Mouse (Mus musculus): Measurements from ENCODE around the gene Syt15. TPM values are rescaled to one million over a fixed set of nuclear protein-coding genes. Genes with fewer than 3 reads are reported as not detected.

Gene Syt15
- polyA plus RNA-seq (2012) = not detected in 2 replicates

DNA sequence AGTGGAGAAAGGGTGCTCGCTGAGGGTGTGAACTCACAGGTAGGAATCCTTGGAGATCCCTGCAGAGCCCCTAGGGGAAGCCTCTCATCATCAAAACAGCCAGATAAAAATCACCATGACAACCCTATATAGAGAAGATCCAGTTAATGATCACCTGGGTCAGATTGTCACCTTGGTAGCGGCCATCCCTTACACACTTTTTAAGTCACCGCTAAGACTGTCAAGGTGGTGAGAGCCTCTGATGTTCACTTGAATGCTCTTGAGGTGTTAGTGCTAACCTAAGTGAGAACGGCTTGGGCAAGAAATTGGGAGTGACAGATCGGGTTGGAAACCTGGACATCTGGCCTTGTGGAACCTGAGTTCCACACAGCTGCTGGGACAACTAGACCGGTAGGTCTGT is at the start of gene Syt15:
TSS of gene Syt15 (plus strand) at position 301 of the 400 bp plus-strand sequence.
- no peak for TF ChIP-seq GATA1 (IDR thresholded peaks at IDR 0.05; ENCODE audit: low read length)

DNA sequence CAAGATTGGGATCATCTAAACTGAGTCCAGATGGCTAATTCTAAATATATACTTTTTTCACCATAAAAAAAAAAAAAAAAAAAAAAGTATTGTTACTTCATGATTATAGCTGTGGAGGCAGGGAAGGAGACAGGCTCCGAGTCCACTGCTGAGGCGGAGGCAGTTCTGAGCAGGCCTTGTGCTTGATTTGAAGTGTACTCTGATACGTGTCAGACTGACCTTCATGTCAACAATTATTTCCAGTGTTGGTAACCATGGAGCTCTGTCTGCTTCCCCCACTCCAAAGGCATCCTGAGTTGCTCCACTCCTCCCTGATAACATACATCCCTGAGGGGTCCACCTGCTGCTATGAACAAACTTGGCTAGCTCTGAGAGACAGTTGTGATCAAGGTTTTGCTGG is 48.3 kb upstream of the Syt15 start:
- no peak for TF ChIP-seq GATA1 (IDR thresholded peaks at IDR 0.05; ENCODE audit: low read length)

DNA sequence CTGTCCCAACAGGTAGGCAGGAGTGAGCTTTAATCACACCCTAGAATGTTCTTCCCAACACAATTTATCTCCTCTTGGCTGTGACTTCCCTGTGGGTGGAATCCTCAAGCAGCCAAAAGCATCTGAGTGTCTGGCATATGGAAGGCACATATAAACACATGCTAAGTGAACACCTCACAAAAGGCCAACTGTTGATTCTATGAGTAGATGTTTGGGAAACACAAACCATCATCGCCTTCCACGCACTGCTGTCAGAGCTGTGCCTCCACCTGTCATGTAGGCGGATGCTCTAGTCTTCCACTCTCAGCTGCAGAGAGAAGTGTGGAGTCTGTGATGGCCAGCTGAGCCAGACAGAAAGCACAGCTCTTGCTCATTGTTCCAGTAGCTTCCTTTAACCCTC is 40.0 kb upstream of the Syt15 start:
- no peak for TF ChIP-seq GATA1 (IDR thresholded peaks at IDR 0.05; ENCODE audit: low read length)

DNA sequence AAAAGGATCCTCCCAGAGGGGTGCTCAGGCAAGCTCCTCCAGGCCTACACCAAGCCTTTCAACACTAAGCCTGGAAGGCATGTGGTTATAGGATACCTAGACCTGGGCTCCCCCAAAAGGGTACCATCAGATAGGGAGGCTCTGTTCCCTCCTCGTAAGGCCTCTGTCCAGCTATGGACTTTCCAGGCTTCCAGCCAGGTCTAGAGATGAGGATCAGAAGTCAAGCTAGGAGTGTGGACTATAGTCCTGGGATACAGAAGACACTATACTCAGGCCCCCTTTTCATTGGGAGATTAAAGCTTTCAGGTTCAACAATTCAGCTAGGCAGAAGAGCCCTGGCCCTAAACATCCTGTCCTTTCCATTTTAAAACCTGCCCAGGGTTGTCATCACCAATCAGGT is 36.3 kb upstream of the Syt15 start:
- TF ChIP-seq GATA1 (IDR thresholded peaks at IDR 0.05; ENCODE audit: low read length) = no peak

DNA sequence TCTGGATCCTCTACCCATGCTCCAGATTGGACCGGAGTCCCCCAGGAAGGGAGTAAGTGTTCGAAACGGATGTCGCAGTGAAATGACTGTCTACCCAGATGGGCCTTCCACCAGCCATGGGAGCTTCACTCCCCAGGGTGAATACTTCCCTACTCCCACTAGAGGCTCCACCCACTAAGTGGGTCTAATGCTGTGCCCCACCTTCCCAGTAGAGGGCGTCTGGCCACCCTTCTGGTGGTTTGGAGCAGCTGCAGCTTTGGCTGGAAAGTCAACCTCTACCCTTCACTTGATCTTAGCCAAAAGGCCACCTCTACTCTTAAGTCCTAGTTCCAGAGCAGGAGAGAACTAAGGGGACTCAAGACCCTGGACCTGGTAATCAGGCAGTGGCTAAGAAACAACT is 30.8 kb upstream of the Syt15 start:
- no peak for TF ChIP-seq GATA1 (IDR thresholded peaks at IDR 0.05; ENCODE audit: low read length)

DNA sequence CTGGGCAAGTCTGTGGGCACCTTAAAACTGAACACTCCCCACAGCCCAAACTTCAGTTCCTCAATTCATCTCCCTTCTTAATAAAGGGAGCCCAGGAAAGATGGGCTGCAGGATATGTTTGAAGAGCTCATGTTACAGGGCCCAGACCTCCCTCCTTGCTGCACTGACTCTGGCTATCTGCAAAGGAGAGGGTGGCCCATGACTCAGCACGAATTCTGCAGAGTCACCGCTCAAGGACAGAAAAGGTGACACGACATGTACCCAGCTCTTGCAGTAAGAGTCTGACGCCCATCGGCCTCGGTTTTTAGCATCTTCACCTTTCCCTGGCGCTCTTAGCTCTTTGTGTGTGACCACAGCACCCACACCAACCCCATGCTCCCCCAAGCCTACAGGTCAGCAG is 29.0 kb upstream of the Syt15 start:
- no peak for TF ChIP-seq GATA1 (IDR thresholded peaks at IDR 0.05; ENCODE audit: low read length)

DNA sequence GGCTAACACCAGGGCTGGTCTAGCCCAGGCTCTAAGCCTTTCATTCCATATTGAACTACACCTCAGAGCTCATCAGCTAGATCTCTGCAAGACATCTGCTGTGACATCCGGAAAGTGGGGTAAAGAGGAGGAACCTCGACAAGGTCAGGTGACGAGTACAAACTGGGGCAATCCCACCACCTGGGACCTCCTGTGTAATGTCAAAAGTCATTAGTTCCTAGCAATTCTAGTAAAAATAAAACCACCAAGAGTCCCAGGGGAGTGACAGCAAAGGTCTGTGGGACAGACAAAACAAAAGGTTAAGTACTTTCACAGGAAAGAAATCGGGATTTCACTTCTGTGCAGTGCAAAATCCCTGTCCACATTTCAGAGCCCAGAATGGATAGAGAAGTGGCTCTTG is 25.5 kb upstream of the Syt15 start:
- no peak for TF ChIP-seq GATA1 (IDR thresholded peaks at IDR 0.05; ENCODE audit: low read length)

DNA sequence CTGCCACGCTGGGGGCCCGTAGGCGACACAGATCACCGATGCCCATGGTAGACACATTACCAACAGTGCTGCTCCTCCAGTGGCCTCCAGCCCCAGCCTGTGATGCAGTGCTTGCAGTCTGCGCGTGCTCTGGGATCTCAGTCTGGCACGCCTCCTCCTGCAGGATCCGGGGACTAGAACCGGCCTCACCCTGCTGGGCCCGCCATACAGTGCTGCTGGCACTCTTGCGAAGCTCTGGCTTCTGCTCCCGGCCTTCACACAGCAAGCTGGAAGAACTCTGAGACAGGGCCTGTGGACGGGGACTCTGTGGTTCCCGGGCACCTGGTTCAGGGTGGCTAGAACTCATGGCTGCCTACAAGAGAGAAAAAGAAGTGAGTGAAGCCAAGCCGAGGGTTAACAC is 23.9 kb upstream of the Syt15 start:
- TF ChIP-seq GATA1 (IDR thresholded peaks at IDR 0.05; ENCODE audit: low read length) = no peak

DNA sequence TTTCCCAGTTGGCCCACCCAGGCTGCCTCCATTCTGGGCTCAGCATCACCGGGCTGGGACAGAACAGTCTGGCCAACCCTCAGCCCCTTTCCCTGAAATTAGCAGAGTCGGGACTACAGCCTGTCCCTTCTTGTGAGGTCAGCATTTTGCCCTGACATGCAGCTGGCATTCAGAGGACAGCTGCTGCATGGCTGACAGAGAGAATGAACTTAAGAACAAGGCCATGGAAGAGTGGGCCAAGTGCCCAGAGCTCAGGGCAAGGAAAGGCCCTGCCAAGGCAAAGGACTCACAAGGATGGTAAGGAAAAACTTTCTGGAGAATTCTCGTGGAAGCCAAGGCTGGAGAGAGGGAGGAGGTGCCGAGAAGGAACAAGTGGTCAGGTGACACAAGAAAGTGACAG is 22.7 kb upstream of the Syt15 start:
- TF ChIP-seq GATA1 (IDR thresholded peaks at IDR 0.05; ENCODE audit: low read length) = no peak

DNA sequence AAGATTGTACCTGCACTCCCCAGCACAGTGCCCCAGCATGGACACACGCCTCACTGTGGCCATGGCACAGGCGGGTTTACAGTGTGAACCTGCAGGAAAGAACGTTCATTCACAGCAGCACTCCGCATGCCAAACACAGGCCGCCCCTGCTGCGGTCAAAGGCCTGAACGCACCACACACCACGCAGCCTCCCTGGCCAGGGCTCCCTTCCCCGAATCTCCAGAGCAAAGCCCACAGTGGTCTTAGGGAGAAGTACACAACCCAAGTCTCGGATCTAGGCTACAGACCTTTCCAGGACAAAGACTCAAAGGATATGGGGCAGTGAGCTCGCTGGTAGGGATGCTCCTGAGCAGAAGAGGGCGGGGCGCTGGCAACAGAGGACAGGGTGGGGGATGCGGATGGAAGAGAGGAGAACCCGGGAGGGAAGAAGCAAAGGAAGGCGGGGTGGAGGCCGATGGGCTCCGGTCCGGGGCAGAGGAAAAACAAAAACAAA is 18.6 kb upstream of the Syt15 start:
- TF ChIP-seq GATA1 (IDR thresholded peaks at IDR 0.05; ENCODE audit: low read length) = no peak

DNA sequence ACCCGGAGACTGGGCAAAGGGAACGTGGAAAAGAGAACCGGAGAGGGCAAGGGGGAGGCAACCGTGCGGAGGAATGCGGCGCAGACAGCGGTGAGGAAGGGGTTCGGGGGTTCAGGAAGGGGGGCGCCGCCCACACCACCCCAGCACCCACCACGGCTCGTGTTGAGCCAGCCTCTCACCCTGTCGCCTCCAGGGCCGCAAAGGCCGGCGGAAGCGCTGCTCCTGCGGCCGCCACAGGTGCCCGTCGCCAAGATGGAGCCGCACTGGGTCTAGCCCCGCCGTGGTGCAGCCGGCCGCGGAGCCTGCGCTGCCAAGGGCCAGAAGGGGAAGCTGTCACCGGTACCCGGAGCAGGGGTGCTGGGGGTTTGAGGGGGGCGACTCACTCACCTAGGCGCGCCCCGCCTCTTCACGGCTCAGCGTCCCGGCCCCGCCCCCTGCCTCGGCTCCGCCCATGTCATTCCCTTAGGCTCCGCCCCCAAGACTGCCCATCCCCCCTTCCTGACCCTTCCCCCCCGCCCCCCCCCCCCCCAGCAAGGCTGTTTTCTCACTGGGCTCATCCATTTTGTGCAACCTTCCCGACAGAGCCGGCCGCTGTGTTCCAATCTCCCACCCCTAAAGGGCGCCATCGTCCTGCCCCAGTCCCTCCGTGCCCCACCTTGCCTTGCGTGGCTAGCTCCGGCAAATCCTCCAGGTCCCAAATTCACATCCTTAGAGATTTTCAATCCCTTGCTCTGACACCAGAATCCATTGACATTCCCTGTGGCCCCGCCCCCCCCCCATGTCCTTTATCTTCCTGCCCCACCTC is 18.0 kb upstream of the Syt15 start, which contains the start of gene Gprin2:
TSS of gene Gprin2 (minus strand) at position 423 of the 805 bp plus-strand sequence.
- no peak for TF ChIP-seq GATA1 (IDR thresholded peaks at IDR 0.05; ENCODE audit: low read length)

DNA sequence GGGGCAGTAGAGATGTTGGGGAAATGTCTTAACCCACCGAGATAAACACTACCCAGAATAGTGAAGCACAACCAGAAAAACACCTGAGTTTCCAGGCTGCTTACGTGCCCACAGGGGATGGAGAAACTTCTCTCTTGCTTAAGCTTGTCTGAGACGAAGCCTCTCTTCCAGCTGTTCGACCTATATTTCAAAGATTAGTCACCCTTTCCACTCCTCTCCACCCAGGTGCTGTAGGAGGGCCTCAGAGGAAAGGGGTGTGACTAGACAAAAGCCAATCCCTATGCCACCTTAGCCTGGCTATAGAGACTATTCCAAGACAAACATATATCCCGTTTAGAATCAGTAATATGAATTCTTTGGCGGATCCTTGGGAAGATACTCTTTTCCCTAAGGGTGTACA is 11.4 kb upstream of the Syt15 start:
- no peak for TF ChIP-seq GATA1 (IDR thresholded peaks at IDR 0.05; ENCODE audit: low read length)

DNA sequence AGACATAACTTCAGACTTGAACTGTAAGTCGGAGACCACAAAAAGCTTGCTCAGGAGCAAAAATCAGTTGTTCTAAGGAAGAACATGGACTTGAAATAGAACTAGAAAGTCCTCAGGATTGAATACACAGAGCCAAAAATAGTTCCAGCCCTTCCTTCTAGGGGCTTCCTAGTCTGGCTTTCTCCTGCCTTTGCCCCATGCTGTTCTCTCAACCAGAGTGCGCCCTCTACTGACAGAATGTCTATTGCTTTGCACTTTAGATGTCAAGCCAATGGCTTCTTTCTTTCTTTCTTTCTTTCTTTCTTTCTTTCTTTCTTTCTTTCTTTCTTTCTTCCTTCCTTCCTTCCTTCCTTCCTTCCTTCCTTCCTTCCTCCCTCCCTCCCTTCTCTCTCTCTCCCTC is 10.7 kb upstream of the Syt15 start:
- no peak for TF ChIP-seq GATA1 (IDR thresholded peaks at IDR 0.05; ENCODE audit: low read length)

DNA sequence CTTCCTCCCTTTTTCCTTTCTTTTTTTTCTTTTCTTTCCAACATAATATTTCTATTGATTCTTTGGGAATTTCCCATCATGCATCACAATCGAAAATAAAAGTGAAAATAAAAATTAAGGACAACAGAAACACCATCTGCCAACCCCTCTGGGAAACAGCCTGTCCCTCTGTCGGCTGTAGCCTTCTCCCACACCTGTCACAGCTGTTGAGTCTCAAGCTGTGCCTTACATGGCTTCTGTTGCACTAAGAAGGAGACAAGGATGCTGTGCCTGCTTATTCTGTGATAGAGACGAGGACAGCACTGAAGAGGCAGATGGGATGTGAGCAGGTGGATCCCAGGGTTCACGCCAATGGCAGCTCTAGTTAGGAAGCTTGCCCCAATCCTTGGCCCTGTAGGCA is 10.3 kb upstream of the Syt15 start:
- TF ChIP-seq GATA1 (IDR thresholded peaks at IDR 0.05; ENCODE audit: low read length) = no peak

DNA sequence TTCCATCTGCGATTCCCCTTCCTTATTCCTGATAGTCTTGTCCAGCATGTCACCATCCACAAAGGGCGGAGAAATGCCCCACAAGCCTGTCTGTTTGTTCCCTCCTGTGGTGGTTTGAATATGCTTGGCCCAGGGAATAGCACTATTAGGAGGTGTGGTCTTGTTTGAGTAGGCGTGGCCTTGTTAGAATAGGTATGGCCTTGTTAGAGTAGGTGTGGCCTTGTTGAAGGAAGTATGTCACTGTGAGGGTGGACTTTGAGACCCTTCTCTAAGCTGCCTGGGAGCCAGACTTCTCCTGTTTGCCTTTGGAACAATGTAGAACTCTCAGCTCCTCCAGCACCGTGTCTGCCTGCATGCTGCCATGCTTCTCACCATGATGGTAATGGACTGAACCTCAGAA is 9.5 kb upstream of the Syt15 start:
- TF ChIP-seq GATA1 (IDR thresholded peaks at IDR 0.05; ENCODE audit: low read length) = no peak

DNA sequence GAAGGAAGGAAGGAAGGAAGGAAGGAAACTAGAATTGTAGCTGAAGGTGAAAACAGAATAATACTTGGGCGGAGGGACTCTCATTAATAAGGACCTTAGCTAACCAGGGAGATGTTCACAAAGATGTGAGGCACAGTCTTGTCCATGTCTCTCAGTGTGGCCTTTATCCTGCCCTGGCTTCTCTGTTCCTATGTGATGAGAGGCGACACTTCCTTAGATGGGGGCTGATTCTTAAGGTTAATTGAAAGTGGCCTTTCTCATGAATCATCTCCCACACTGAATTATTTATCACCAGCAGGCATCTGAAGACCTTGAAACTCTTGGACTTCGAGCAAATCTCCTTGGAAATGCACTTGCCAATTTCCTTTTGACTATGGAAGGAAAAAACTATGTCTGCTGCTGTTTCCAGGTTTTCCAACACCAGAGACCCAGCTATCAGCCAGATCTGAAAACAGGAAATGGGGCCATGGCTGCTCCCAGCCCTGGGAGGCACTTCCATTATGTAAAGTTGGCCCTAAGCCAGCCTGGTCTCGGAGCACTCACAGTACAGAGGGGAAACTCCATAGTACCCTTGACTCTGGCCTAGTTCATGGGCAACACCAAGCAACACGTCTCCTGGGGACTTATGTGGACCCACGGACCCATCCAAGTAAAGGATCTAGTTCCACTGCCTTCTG is 3.8 kb upstream of the Syt15 start:
- no peak for TF ChIP-seq GATA1 (IDR thresholded peaks at IDR 0.05; ENCODE audit: low read length)

DNA sequence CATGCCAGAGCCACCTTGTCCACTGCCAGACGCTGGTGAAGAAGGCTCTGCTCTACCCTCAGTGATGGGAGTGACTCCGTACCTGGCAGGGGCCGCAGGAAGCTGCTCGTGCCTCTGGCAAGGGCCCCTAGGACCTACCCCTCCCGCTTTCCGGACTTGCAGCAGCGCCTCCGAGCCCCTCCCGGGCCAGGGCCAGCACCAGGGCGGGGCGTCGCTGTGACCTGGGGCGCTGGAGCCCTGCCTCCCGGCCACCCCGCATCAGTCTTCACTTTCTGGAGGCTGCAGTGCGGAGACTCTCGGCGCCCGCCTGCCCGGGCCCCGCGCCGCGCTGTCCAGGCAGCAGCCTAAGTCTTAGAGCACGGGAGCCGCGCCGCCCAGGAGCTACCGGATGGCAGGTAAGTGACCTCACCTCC is 397 bp downstream of the Syt15 start:
- no peak for TF ChIP-seq GATA1 (IDR thresholded peaks at IDR 0.05; ENCODE audit: low read length)

All from G1E-ER4 (cell line).